Mouse (Mus musculus) heart, embryonic 10.5 days (tissue): ENCODE results near the gene Cpvl. TPM values are rescaled to one million over a fixed set of nuclear protein-coding genes. Genes with fewer than 3 reads are reported as not detected.

Experiments
- DNase-seq: peaks from one replicate; pipeline ENCODE4 v3.0.0-alpha.2; 2017; ENCODE audit warnings: low spot score
- H3K27ac ChIP-seq: fragments of 300-500 bp; sonication (generic); 2 replicates; pipeline ENCODE4 v1.5.1; 2016; ENCODE audit warnings: mild to moderate bottlenecking
- H3K27me3 ChIP-seq: fragments of 300-500 bp; sonication (generic); 2 replicates; pipeline ENCODE4 v1.6.1; 2016; ENCODE audit warnings: mild to moderate bottlenecking; ENCODE audit not compliant: poor library complexity, insufficient read depth, severe bottlenecking
- H3K36me3 ChIP-seq: fragments of 300-500 bp; sonication (generic); 2 replicates; pipeline ENCODE4 v1.6.1; 2016; ENCODE audit warnings: mild to moderate bottlenecking, moderate library complexity
- H3K4me1 ChIP-seq: fragments of 300-500 bp; sonication (generic); 2 replicates; pipeline ENCODE4 v1.6.1; 2016; ENCODE audit warnings: mild to moderate bottlenecking
- H3K4me3 ChIP-seq: fragments of 300-500 bp; sonication (generic); 2 replicates; pipeline ENCODE4 v1.5.1; 2016; ENCODE audit warnings: mild to moderate bottlenecking, moderate library complexity
- H3K9me3 ChIP-seq: fragments of 300-500 bp; sonication (generic); 2 replicates; pipeline ENCODE4 v1.6.1; 2016; ENCODE audit warnings: mild to moderate bottlenecking, moderate library complexity
- WGBS: fragments of 180-500 bp; shearing (Covaris S2); methylation state at CpG from one replicate; pipeline ENCODE4 v1.1.7; 2016; 5-methylcytosine and 5-hydroxymethylcytosine counted together
- polyA plus RNA-seq: library from polyadenylated mRNA; unstranded; fragments of >200 nt; fragmentation: Nextera tagmentation; extraction: Ambion mirVana; gene quantifications from 2 replicates; pipeline ENCODE4 v1.2.1, GENCODE M21; 2016

The Cpvl gene
- polyA plus RNA-seq, 1 experiment from 2014 or later, result not detected

DNA sequence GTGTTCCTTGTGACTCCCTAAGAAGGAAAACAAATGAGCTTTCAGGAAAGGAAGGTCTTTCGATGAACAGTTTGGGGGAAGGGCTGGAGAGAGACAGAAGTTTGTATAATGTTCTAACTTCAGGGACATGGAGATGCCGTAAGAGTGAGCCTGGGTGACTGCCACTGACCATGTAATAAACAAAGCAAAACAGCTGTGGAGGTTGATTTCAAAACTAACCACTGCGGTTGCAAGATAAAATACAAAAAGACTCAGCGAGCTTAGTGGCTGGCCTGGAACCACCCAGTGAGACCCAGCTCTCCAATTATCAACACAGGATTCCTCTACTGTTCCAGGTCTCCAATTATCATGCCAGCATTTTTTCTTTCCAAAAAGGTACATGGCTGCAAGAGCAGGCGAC lies 33.6 kb downstream of the Cpvl start:
- no peak for DNase-seq
- Histone ChIP-seq H3K36me3 (no peaks in the 10 kb centered on the region), H3K9me3 (no peaks in the 10 kb centered on the region), H3K27ac (no peak overlapping the region), H3K27me3 (no peaks in the 10 kb centered on the region), H3K4me3 (no peak overlapping the region), H3K4me1 (peaks cover 15% of the 10 kb centered on the region)
- 76% methylated on average over 5 of the region's 5 CpGs for WGBS

DNA sequence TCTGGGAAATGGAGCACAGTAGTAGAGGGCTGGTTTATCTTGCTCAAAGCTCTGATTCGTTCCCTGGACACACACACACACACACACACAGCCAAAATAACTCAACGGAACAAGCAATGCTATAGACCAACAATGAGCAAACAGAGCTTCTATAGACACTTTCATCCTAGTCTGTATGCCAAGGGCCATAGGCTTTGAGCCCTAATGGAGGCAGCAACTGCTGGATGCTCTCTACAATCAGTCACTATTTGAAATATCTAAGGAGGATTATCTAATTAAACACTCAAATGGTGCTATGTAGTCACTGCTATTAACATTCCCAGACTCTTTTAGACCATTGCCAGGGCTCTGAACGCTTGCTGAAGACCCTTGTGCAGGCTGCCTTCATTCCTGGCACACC lies 34.1 kb downstream of the Cpvl start:
- 68% methylated on average over 3 of the region's 3 CpGs for WGBS
- no peak for DNase-seq
- H3K27ac ChIP-seq, result no peak overlapping the region

DNA sequence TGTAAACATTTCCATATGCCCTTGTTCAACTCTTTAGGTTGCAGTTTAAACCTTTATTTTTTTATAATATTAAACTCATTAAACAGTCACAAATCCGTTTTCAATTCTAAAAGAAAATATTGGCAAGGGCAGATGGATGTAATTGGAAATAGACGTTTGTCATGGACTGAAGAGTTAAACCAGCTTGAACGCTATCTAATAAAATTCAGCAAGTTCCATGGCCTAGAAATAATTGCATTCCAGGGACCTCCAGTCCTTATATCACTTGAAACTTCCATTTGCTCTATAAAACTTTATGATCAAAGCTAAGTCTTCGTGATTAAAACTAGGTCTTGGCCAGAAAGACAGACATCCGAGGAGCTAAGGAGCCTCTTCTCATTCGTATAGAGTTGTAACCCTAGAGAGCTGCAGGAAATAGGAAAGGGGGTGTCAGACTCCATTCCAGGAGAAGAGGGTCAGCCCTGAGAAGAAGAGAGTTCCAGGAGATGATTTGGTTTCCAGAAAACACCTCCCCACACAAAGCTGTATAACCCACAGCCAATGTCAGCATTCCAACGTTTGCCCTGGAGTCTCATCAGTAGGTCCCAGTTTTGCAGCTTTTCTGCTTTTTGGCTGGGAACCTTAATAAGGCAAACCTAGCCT lies 36.2 kb downstream of the Cpvl start:
- Histone ChIP-seq H3K36me3 (no peaks in the 10 kb centered on the region), H3K4me1 (peaks cover 18% of the 10 kb centered on the region; the same call in 1 of the 2 replicates), H3K27me3 (no peaks in the 10 kb centered on the region), H3K4me3 (no peak overlapping the region), H3K9me3 (no peaks in the 10 kb centered on the region), H3K27ac (no peak overlapping the region)
- no peak for DNase-seq
- 76% methylated on average over 7 of the region's 7 CpGs for WGBS

More for the DNA sequence above, 34.1 kb downstream of the Cpvl start:
- no peaks in the 10 kb centered on the region for H3K36me3 ChIP-seq
- no peaks in the 10 kb centered on the region for H3K9me3 ChIP-seq
- no peaks in the 10 kb centered on the region for H3K27me3 ChIP-seq
- H3K4me1 ChIP-seq, result peaks cover 19% of the 10 kb centered on the region
- H3K4me3 ChIP-seq, result no peak overlapping the region

DNA sequence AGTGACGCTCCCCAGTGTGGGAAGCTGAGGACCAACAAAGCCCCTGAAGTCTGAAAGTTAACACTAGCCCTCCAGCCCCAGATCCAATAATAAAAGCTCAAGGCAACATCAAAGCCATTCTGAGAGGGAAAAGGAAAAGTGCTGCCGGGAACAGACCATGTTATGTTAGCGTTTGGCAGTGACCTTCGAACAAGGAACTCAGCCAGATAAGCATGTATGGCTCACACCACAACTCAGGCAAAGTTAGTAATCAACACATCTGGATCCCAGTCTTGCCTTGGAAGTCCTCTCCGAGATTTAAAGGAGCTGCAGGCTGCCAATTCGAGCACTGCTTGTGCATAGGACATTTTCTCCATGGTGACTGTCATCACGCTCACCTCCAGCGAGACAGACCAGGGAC lies 38.7 kb downstream of the Cpvl start:
- 30% methylated on average over 8 of the region's 8 CpGs for WGBS
- Histone ChIP-seq H3K27ac (no peak overlapping the region; the same call in 1 of the 2 replicates), H3K36me3 (no peaks in the 10 kb centered on the region), H3K4me3 (no peak overlapping the region), H3K4me1 (peaks cover 19% of the 10 kb centered on the region; the same call in 1 of the 2 replicates), H3K9me3 (no peaks in the 10 kb centered on the region), H3K27me3 (no peaks in the 10 kb centered on the region)
- DNase-seq, result no peak

DNA sequence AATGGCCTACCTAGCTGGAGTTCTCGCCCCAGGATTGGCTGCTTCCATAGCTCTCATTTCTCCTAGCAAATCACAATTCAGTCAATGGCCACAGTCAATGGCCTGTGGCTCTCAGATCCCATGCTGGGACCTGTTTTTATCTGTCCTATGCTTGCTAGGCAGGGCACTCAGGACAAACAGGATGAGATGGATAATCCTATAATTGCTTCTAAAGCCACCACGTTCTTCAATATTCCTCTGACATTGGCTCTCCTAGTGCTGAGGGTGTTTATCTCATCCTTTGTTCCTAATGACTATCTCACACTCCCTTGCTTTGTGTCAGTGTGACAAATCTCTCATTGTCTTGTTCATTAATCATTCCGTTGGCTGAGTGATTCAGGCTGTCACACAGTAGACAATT lies 39.5 kb downstream of the Cpvl start:
- Histone ChIP-seq H3K9me3 (no peaks in the 10 kb centered on the region), H3K4me1 (peaks cover 19% of the 10 kb centered on the region; the same call in 1 of the 2 replicates), H3K27me3 (no peaks in the 10 kb centered on the region), H3K4me3 (no peak overlapping the region), H3K36me3 (no peaks in the 10 kb centered on the region), H3K27ac (no peak overlapping the region)
- no peak for DNase-seq
- WGBS, result 36% methylated on average over 3 of the region's 3 CpGs

DNA sequence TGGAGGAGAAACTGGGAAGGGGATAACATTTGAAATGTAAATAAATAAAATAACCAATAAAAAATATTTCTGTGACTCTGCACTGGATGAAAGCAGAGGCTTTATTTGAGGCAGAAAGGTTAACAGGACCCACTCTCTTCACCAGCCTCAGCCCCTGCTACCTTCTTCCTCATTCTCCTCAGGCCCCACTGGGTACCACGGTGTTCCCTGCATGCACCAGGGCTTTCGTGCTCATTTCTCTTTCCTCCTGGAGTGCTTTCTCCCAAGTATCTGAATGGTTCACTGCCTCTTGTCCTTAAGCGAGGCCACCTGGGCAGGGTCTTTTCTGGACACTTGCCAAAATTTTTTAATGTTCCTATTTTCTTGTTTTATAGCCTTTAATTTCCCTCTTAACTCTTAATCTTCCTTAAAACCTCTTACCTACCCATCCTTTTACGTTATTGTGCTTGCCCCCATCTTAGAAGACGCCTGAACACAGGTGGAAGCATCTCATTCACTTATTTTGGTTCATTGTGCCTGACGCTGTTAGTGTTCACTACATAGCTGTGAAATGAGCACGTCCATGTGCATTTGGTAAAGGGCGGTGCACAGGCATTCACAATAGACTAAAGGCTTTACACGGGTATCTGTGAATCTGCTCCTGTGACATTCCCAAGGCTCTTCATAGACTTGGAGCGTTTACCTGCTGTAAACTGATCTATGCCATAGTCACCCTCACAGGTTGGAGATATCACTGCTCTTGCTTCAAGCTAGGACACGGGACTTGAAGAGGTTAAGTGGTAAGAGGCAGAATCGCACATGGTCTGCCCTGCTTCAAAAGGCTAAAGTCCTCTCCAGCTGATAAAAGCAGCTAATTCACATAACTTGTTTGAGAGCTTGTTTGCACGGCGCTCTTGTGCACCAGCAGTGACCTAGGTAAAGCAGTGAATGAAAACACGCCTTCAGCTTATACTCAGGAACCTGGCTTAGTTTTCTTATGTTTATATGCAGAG lies 41.0 kb downstream of the Cpvl start:
- no peaks in the 10 kb centered on the region for H3K27me3 ChIP-seq
- H3K36me3 ChIP-seq, result no peaks in the 10 kb centered on the region
- H3K4me3 ChIP-seq, result no peak overlapping the region
- no peak for DNase-seq
- WGBS, result 68% methylated on average over 15 of the region's 15 CpGs
- H3K27ac ChIP-seq, result no peak overlapping the region
- H3K4me1 ChIP-seq, result peaks cover 19% of the 10 kb centered on the region; the same call in 1 of the 2 replicates
- H3K9me3 ChIP-seq, result no peaks in the 10 kb centered on the region

DNA sequence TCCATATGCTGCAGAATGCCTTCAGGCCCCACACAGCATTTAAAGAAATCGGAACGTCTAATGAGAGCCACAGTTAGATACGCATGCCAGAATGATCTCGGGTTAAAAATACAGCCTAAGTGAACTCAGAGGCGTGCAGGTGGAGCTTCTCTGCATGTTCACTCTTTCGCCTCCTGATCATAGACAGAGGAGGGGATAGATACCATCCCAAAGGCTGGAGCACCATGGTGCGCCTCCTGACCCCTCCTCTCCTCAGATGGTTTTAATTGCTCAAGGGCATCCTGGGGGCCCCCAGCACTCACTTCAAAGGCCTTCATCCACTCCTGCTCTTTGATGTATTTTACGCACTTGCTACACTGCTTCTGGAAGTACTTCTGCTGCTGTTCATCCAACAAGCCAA lies 46.9 kb downstream of the Cpvl start:
- Histone ChIP-seq H3K27me3 (no peaks in the 10 kb centered on the region; the same call in 1 of the 2 replicates), H3K9me3 (no peaks in the 10 kb centered on the region), H3K27ac (no peak overlapping the region), H3K4me1 (no peaks in the 10 kb centered on the region), H3K4me3 (no peak overlapping the region), H3K36me3 (no peaks in the 10 kb centered on the region)
- DNase-seq, result no peak
- 78% methylated on average over 8 of the region's 8 CpGs for WGBS

DNA sequence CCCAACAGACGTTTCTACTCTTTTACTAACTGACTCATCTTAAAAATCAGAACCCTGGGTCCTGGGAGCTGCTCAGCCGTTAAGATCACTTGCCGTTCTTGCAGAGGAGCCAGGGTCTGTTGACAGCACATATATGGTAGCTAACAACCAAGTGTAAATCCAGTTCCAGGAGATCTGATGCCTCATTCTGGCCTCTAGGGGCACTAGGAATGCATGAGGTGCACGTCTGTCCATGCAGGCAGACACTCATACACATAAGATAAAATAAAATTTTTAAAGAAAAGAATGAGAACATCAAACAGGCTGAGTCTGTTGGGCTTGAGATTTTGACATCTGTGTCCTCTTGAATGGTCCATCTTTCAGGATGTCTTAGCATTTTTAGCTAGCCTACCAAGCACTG lies 48.6 kb downstream of the Cpvl start:
- DNase-seq, result no peak

DNA sequence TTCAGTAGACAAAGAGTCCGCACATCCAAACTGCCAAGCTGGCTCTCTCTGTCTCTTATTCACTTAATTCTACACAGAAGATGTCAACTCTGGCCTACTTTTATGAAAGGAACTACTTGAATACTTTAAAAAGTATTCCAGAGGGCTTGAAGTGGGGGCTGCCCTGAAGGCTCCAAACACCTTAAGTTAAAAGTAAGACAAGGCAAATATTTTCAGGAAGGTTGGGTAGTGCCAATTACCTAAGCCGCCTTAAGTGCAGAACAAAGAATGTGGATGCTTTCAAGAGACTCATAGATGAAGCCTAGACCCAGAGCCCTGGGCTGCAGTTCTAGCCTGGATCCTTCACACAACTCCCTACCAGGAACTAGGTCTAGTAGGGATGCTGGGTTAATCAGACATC lies 52.3 kb downstream of the Cpvl start:
- Histone ChIP-seq H3K9me3 (no peaks in the 10 kb centered on the region), H3K4me3 (no peak overlapping the region), H3K27me3 (no peaks in the 10 kb centered on the region; the same call in 1 of the 2 replicates), H3K36me3 (no peaks in the 10 kb centered on the region), H3K27ac (no peak overlapping the region), H3K4me1 (no peaks in the 10 kb centered on the region)
- DNase-seq, result no peak
- 88% methylated on average over 2 of the region's 2 CpGs for WGBS

More for the DNA sequence above, 48.6 kb downstream of the Cpvl start:
- Histone ChIP-seq H3K4me1 (no peaks in the 10 kb centered on the region), H3K4me3 (no peak overlapping the region), H3K27ac (no peak overlapping the region), H3K36me3 (no peaks in the 10 kb centered on the region), H3K27me3 (no peaks in the 10 kb centered on the region; the same call in 1 of the 2 replicates), H3K9me3 (no peaks in the 10 kb centered on the region)
- WGBS, result 68% methylated on average over 4 of the region's 4 CpGs

DNA sequence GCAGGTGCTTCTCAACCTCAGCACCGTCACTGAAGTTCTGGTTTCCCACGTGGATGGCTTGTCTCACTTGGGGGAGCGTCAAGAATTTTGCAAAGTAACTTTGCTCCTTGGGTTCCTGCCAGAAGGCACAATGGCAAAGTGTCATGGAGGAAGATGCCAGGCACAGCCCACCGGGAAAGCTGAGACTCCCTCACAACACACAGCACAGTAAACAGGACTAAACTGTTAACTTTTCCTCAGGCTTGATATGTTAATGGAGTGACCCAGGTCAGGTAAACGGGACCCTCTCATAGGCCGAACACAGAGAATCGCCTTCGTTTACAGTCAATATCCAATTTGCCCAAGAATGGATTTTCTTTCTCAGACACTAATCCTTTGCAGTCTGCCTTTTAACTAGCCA lies 53.3 kb downstream of the Cpvl start:
- no peak for DNase-seq
- Histone ChIP-seq H3K27me3 (no peaks in the 10 kb centered on the region; the same call in 1 of the 2 replicates), H3K4me1 (no peaks in the 10 kb centered on the region), H3K36me3 (no peaks in the 10 kb centered on the region), H3K4me3 (no peak overlapping the region), H3K9me3 (no peaks in the 10 kb centered on the region), H3K27ac (no peak overlapping the region)
- 62% methylated on average over 8 of the region's 8 CpGs for WGBS

DNA sequence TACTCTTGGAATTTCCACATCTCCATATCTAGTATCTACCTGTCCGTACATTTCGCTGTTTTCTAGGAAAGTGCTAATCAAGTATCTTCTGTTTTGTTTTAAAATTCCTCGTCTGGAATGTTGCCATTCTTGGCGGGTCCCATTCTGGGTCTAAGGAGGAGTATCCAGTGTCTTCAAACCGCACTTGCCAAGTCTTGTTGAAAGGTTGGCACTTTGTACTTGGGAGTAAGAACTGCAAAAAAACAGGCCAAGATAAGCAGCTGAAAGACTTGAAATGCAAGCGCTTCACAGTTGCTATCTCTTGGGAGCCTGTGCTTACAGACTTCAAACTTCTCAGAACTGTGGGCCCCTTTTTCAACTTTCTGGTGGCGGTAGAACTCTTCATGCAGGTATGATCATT lies 58.4 kb downstream of the Cpvl start:
- no peak for DNase-seq
- 53% methylated on average over 7 of the region's 7 CpGs for WGBS
- H3K36me3 ChIP-seq, result no peaks in the 10 kb centered on the region

DNA sequence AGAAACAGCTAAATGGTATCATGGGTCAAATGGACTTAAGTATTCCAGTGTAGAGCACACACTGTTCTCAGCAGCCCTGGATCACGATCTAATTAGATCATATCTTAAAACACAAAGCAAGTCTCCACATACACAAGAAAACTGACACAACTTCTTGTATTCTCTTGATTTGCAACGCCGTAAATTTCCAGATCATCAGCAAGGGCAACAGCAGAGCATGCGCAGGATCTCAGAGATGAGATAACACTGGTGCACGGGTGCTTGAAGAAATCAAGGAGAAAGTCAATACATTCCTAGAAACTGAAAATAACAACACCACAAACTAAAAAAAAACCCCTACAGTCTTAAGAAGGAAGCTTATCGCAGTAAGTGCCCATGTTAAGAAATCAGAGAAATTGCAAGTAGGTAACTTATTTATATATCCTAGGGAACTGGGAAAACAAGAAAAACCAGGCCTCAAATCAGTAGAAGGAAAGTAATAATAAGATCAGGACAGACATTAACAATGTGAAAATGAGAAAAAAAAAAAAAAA lies 61.4 kb downstream of the Cpvl start:
- 86% methylated on average over 6 of the region's 6 CpGs for WGBS
- H3K27ac ChIP-seq, result no peak overlapping the region
- no peak for DNase-seq

More for the DNA sequence above, 58.4 kb downstream of the Cpvl start:
- Histone ChIP-seq H3K27ac (no peak overlapping the region), H3K4me1 (no peaks in the 10 kb centered on the region), H3K4me3 (no peak overlapping the region), H3K27me3 (no peaks in the 10 kb centered on the region), H3K9me3 (no peaks in the 10 kb centered on the region)

DNA sequence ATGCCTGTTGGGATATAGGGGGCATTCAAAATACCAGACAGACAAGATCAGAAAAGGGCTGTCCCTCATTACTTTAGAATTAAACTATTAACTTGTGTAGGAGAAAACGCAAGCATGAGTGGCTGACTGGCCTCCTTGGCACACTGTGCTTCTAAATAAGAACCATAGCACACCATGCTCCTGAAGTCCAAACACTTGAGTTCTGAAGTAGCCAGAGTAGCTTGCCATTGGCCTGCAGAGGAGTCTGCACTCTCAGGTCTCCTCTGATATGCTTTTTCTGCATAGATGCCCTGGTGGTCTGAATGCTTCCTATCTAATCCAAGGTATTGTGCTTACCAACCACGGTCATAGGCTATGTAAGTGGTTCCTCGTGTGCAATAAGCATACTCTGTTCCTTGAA lies 63.1 kb downstream of the Cpvl start:
- H3K27ac ChIP-seq, result no peak overlapping the region
- H3K36me3 ChIP-seq, result no peaks in the 10 kb centered on the region
- H3K4me1 ChIP-seq, result peaks cover 1% of the 10 kb centered on the region
- DNase-seq, result no peak
- no peaks in the 10 kb centered on the region for H3K27me3 ChIP-seq
- WGBS, result 89% methylated on average over 3 of the region's 3 CpGs
- no peaks in the 10 kb centered on the region for H3K9me3 ChIP-seq
- H3K4me3 ChIP-seq, result no peak overlapping the region

More for the DNA sequence above, 61.4 kb downstream of the Cpvl start:
- Histone ChIP-seq H3K9me3 (no peaks in the 10 kb centered on the region), H3K27me3 (no peaks in the 10 kb centered on the region), H3K4me1 (no peaks in the 10 kb centered on the region), H3K36me3 (no peaks in the 10 kb centered on the region), H3K4me3 (no peak overlapping the region)
